Mouse (Mus musculus): Measurements from ENCODE around the gene Smap2.
A peak's percentile ranks its signal among the peaks of the same experiment; 100 is the strongest.
"Not testable (repeated sequence)": the region's sequence is repeated elsewhere in the genome, so short reads cannot be mapped to it uniquely, and the experiment has no call there.

Gene Smap2

GRCm38 (mm10) chr4:121016928-121017657 lies at the start of gene Smap2:
Gene Smap2 (minus strand): TSS chr4:121017247.
- DNase-seq (ENCODE audit: low spot score in 2 of 2), result peak; percentile 99 to 100

DNA sequence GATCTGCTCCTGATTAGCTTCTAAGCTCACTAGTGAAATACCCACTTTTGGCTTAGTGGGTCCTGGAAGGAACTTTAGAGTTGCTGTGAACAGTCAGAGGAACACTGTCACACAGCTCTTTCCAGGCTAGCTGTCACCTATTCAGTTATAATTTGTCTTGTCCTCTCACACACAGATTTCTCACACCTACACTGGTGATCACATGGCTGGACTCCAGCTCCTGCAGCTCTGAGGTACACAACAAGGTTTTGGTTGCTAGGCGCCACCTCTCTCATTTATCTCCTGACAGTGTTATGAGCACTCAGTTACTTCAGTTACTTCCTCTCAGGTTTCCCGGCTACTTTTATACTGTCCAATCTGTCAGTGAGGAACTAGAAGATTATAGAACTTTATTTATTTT lies 48.3 kb upstream of the Smap2 start:
- DNase-seq (ENCODE audit: low spot score in 2 of 2), result no peak

- not testable (repeated sequence) for DNase-seq (ENCODE audit: low spot score in 2 of 2)
Measured at GRCm38 (mm10) chr4:121059218-121059617, 42.2 kb upstream of the Smap2 start.

GRCm38 (mm10) chr4:121057032-121057431 lies 40.0 kb upstream of the Smap2 start:
- no peak for DNase-seq (ENCODE audit: low spot score in 2 of 2)

- DNase-seq (ENCODE audit: low spot score in 2 of 2), result no peak
Measured at GRCm38 (mm10) chr4:121056342-121056741, 39.3 kb upstream of the Smap2 start.

GRCm38 (mm10) chr4:121052454-121053323 lies 35.6 kb upstream of the Smap2 start:
- DNase-seq (ENCODE audit: low spot score in 2 of 2), result no peak

- DNase-seq (ENCODE audit: low spot score in 2 of 2), result no peak
Measured at GRCm38 (mm10) chr4:121051863-121052262, 34.8 kb upstream of the Smap2 start.

GRCm38 (mm10) chr4:121042946-121043345 lies 25.9 kb upstream of the Smap2 start:
- DNase-seq (ENCODE audit: low spot score in 2 of 2), result no peak

- no peak for DNase-seq (ENCODE audit: low spot score in 2 of 2)
Measured at GRCm38 (mm10) chr4:121042472-121042871, 25.4 kb upstream of the Smap2 start.

- DNase-seq (ENCODE audit: low spot score in 2 of 2), result peak; percentile 55 to 81
Measured at GRCm38 (mm10) chr4:121040897-121041671, 24.0 kb upstream of the Smap2 start.

GRCm38 (mm10) chr4:121040323-121040722 lies 23.3 kb upstream of the Smap2 start:
- no peak for DNase-seq (ENCODE audit: low spot score in 2 of 2)

DNA sequence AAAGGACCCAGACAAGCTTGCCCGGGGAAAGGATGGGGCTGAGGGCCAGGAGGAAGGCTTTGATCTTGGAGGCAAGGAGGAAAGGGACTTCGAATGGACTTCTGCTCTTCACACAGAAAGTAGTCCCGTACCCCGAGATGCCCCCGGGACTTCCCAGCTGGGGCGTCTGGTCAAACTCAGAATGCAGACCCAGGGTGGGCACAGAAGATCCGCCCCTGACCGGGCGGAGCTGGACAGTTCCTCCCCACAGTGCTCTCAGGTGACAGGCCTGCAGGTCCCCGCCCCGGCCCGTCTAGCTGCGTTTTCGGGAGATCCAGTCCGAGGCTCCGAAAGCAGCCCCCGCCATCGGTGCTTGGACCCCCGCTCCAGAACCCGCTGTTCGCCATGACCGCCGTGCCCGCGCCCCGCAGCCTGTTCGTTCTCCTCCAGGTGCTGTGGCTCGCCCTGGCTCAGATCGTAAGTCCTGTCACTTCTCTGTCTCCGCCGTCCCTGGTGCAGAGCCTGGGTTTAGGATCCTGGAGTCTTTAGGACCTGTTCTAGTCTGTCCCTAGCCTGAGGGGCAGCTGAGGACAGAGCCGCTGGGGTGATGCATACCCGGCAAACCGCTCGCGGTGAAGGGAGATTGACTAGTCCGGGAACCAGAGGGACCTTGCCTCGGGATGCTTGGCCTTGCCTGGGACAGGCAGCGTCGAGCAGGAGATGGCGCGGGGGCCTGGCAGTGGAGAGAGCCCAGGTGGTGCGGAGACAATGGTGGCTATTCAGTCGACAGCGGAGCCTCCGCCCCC lies 22.5 kb upstream of the Smap2 start, which contains the start of gene Col9a2:
Gene Col9a2, plus strand, starts transcription at position 55 of the 785 bp plus-strand sequence.
- DNase-seq (ENCODE audit: low spot score in 2 of 2), result no peak

DNA sequence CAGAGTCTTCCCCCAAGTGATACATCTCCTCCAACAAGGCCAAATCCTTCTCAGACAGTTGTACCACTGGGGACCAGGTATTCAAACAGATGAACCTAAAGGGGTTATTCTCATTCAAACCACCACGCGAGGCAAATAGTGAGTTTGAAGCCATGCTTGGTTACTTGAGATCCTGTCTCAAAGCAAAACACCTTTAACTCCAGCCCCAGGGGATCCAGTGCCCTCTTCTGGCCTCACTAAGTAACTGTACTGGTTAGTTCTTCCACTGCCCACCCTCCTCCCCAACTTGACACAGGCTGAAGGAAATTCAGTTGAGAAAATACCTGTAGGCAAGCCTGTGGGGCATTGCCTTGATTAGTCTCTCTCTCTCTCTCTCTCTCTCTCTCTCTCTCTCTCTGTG lies 16.0 kb upstream of the Smap2 start:
- peak in 1 of 2 experiments; percentile 63 for DNase-seq (ENCODE audit: low spot score in 2 of 2)

DNA sequence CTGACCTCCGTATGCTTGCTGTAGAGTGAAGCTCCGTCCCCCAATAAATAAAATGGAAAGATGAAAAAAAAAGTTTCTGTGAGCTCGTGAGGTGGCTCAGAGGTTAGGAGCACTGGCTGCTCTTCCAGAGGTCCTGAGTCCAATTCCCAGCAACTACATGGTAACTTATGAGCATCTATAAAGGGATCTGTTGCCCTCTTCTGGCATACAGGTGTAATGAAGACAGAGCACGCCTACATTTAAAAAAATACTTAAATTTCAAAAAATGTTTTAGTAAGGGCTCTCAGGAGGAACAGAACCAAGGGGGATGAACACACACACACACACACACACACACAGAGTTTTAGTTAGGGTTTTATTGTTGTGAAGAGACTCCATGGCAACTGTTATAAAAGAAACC lies 14.4 kb upstream of the Smap2 start:
- DNase-seq (ENCODE audit: low spot score in 2 of 2), result no peak

GRCm38 (mm10) chr4:121029632-121030031 lies 12.6 kb upstream of the Smap2 start:
- DNase-seq (ENCODE audit: low spot score in 2 of 2), result no peak

- peak; percentile 64 to 88 for DNase-seq (ENCODE audit: low spot score in 2 of 2)
Measured at GRCm38 (mm10) chr4:121028659-121029392, 11.8 kb upstream of the Smap2 start.

- no peak for DNase-seq (ENCODE audit: low spot score in 2 of 2)
Measured at GRCm38 (mm10) chr4:121028146-121028545, 11.1 kb upstream of the Smap2 start.

- DNase-seq (ENCODE audit: low spot score in 2 of 2), result no peak
Measured at GRCm38 (mm10) chr4:121025681-121026080, 8.6 kb upstream of the Smap2 start.

GRCm38 (mm10) chr4:121023941-121024340 lies 6.9 kb upstream of the Smap2 start:
- DNase-seq (ENCODE audit: low spot score in 2 of 2), result peak; percentile 61 to 72

DNA sequence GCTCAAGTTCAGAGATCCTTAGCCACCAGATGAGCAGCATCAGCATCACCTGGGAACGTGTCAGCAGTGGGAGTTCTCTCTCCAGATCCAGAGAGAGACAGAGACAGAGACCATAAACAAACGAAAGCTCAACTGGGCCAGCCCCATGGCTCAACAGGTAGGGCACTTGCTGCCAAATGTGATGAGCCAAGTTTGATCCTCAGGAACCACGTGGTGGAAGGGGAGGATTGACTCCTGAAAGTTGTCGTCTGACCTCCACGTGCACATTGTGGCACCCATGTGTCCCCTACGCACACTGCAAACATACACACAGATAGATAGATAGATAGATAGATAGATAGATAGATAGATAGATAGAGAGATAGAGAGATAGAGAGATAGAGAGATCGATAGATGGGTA lies 6.4 kb upstream of the Smap2 start:
- no peak for DNase-seq (ENCODE audit: low spot score in 2 of 2)

Measured in spleen, postnatal 4 days (tissue).